Mouse (Mus musculus) cerebellum, adult (tissue): ENCODE data around the gene Adam10.

Experiments used
- ATAC-seq: cut with Nextera tagmentation; 2 replicates; pipeline ENCODE4 v1.9.2; 2017; ENCODE audit warnings: mild to moderate bottlenecking, moderate library complexity, mixed read lengths; ENCODE audit not compliant: insufficient number of reproducible peaks, low FRiP score, low TSS enrichment

The Adam10 gene

GRCm38 (mm10) chr9:70678682-70679131 is at the start of gene Adam10:
TSS of gene Adam10 (plus strand) at chr9:70678997.
- ATAC-seq: peak; percentile 93

GRCm38 (mm10) chr9:70629711-70630110 is 49.1 kb upstream of the Adam10 start:
- peak; percentile 78; the same call in 1 of the 2 replicates for ATAC-seq

GRCm38 (mm10) chr9:70631665-70632064 is 47.1 kb upstream of the Adam10 start:
- ATAC-seq: no peak

GRCm38 (mm10) chr9:70636748-70637147 is 42.0 kb upstream of the Adam10 start:
- ATAC-seq: no peak

- ATAC-seq: no peak
These were observed 28.5 kb upstream of the Adam10 start for GRCm38 (mm10) chr9:70650260-70650659.

DNA sequence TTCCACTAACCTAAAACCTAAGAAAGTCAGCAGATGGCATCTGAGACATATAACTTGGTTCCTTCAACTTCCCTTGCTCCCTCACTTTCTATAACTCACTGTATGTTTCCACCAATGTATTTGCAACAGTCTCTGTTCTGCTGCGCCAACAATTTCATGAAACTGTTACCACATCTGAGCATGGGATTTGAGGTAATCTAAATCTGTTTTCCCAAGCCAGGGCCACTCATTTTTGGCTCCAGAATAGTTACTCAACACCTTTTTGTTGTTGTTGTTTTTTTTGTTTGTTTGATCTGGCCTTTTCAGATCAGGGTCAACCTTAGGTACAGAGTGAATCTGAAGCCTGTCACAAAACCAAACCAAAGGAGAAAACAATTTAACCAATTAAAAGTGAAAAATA is 27.8 kb upstream of the Adam10 start:
- ATAC-seq: no peak

DNA sequence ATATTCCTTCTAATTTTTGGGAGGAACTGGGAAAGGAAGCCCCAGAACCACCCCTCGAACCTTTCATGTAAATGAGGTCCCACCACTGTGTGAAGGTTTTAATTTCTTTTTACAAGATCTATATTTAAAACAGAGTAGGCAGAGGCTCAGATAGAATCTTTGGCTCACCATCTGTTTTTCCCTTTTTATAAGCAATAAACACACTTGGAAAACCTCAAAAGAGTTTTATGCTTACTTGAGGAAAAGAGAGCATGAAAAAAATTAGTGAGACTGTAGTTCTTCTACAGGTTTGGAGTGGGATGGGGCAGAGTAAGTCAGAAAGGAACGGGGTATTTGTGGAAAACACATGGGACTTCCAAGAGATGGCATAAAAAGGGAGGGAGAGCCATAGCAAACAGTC is 26.6 kb upstream of the Adam10 start:
- ATAC-seq: no peak

DNA sequence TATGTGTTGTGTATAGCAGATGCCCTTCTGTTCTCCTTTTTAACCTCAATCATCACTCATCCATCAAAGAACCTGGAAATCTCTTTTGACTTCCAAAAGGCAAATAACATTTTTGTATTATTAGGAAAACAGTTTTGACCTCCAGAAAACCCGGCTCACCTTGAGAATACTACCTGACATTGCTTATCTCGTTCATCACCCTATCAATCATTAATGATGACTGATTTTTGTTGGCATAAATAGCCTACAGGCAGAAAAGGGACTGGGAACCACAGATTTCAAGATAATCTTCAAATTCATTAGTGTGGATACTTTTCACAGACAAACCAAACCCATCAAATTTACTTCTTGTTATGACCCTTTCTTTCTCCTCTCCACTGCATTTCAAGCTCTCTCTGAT is 24.9 kb upstream of the Adam10 start:
- ATAC-seq: no peak

DNA sequence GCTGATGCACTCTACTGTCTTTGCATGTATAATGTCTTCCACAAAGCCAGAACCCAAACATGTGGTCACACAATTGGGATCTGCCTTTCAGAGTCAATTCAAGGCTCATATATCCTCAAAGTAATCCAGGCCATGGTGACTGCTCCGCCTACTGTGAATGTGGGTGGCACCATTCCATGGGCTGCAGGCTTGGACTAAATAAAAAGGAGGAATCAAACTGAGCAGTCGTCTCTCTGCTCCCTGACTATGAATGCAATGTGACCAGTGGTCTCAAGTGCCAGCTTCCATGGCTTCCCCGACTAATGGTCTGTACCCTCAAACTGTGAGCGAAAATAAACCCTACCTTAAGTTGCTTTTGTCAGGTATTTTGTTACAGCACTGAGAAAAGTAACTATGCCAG is 24.3 kb upstream of the Adam10 start:
- no peak for ATAC-seq

GRCm38 (mm10) chr9:70655764-70656129 is 23.1 kb upstream of the Adam10 start:
- ATAC-seq: no peak

- ATAC-seq: peak; percentile 45; the same call in 1 of the 2 replicates
These were observed 22.4 kb upstream of the Adam10 start, which contains the start of gene Gm10642 for GRCm38 (mm10) chr9:70656130-70657007. TSS of gene Gm10642 (plus strand) at chr9:70656251.

DNA sequence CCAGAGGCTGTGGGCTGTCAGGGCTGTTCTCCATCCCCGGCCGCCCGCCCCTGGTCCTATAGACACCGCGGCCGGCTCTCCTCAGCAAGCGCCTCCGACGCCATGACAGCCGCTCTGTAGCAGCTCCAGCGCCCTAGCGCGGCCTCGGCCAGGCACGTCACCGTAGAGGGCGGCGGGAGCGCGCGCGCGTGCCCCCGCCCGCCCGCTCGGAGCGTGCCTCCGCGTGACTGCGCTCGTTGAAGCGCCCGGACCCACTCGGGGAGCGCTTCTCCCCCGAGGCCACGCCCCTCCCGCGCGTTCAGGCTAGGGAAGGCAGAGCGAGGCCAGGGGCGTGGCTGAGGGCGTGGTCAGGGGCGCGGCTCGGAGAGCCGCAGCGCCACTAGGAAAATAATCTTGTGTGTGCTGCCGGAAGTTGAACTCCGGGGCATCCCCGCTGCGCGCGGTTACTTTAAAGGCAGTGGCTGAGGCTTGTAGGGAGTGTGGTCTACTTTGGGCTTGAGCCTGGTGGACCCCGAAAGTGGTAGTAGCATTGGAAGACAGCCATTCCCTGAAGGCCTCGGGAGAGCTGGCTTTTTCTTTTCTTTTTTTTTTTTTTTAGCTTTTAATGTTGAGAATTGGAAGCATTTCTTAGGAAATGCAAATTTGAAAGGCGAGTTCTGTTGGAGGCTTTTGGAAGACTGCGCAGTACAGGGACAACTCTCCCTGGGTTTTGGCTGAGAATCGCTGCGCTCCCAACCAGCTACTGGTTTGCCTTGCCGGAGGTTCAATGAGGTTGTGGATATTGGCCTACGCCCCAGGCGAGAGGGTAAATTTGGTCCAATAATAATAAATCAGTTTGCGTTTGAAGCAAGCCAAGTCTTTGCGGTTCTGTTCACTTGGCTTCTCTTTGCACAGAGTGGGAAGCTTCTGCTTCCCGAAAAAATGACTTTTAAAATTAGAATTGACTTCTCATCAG is 21.5 kb upstream of the Adam10 start, which contains the start of gene Mindy2:
Mindy2 (minus strand) TSS at position 162 of the 955 bp plus-strand sequence.
- peak; percentile 92 for ATAC-seq

DNA sequence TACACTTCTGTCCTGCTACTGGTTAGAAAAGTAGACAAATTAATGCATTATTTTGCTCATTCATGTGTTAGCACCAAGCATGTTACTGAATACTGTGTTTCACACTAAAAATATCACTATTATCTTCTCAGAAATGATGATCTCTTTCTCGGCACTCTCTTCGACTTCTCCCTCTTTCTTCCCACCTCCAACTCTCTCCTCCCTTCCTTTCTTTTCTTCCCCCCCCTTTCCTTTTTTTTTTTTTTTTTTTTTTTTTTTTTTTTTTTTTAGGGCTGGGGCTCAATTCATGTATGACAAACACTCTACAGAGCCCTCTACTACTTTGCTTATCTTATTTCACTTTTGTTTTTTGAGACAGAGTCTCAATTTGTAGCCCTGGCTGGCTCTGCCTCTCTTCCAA is 20.5 kb upstream of the Adam10 start:
- no peak for ATAC-seq

DNA sequence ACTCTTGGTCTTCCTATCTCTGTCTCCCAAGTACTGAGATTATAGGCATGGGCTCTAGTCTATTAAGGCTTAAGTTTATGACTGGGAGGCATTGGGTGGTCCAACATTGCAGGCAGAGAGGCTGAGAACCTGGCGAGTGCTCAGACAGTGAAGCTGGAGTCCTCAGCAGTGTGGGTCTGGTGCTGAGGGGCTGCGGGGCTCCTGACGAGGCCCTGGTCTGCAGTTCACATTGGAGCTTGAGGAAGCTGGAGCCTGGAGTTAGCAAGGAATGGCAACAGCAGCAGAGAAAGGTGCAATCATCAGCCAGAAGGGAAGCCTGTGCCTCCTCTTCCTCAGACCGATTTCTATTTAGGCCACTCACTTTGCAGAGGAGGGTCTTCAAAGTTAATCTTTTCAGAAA is 13.9 kb upstream of the Adam10 start:
- no peak for ATAC-seq

GRCm38 (mm10) chr9:70665372-70666145 is 13.2 kb upstream of the Adam10 start:
- ATAC-seq: peak; percentile 94

DNA sequence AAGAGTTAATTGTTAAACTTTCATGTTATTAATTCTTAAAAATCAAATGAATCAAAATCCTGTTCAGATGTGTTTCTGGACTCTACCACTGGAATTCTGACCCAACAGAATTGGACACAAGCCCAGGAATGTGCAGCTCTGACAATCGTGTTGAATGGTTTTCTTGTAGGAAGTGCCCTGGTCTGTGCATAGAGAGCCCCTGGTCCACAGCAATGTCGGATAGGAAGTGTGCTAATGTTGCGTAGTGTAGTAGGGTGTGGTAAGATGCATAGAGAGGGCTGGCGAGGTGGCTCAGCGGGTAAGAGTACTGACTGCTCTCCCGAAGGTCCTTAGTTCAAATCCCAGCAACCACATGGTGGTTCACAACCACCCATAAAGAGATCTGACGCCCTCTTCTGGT is 12.0 kb upstream of the Adam10 start:
- no peak for ATAC-seq

DNA sequence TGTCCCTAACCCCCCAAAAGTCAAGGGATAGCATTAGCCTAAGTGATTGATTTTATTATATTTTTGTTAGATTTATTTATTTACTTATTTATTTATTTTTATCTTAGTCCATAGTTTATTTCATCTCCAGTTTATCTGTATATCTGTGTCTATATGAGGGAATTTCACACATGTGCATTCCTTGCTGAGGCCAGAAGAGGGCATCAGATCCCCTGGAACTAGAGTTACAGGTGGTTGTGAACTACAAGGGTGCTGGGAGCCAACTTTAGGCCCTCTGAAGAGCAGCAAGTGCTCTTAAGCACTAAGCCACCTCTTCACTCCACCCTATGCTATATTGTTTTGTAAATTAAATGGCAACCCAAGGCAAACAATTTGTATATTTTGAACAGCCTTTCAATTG is 10.7 kb upstream of the Adam10 start:
- no peak for ATAC-seq

GRCm38 (mm10) chr9:70669197-70669596 is 9.6 kb upstream of the Adam10 start:
- no peak for ATAC-seq

- ATAC-seq: no peak
These were observed 8.4 kb upstream of the Adam10 start for GRCm38 (mm10) chr9:70670381-70670780.

DNA sequence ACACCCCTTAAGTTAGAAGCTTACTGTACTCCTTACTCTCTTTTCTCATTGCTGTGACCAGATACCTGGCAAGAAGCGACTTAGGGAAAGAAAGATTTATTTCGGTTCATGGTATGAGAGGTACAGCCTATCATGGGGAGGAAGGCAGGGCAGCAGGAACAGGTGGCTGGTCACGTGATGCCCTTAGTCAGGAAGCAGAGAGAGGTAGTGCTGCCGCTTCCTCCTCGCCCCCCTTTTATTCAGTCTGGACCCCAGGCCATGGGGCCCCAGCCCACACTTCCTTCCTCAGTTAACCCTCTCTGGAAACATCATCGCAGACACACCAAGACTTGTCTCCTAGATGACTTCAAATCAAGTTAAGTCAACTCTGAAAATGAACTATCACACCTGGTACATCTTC is 7.5 kb upstream of the Adam10 start:
- ATAC-seq: no peak
